28 mouse cellular contexts compared by ENCODE assay signal in genomic region chr3:10917056-10917455, GRCm38 (mm10).
DNase-seq lines count a peak whose midpoint lies in the region; ATAC-seq lines count a peak whose summit lies in the region.
"Had no signal": no experiment of that assay in that cellular context is flagged by ENCODE, and none has a peak within 500 bp of the region (broad histone marks: within the 10 kb centered on the region; RNA-seq: fewer than 3 reads in every experiment).

No protein-coding gene starts in this region.

- no peak overlapping the region for H3K4me2 ChIP-seq in embryonic facial prominence, embryonic 14.5 days (ENCODE audit: low read depth, low read length)
- H3K4me2 ChIP-seq: embryonic facial prominence, embryonic 12.5 days; forebrain, embryonic 12.5 days; forebrain, embryonic 15.5 days; heart, embryonic 13.5 days; hindbrain, embryonic 14.5 days had no signal

- no peaks in the 10 kb centered on the region for H3K27me3 ChIP-seq in embryonic facial prominence, embryonic 14.5 days (replicated peaks; ENCODE audit: control insufficient read depth, insufficient read depth, low read length)
- no peaks in the 10 kb centered on the region for H3K27me3 ChIP-seq in embryonic facial prominence, embryonic 10.5 days (replicated peaks; ENCODE audit: low read depth, poor library complexity, severe bottlenecking)
- H3K27me3 ChIP-seq: embryonic facial prominence, embryonic 12.5 days; forebrain, embryonic 12.5 days; forebrain, embryonic 15.5 days; heart, embryonic 13.5 days had no signal

- ATAC-seq in embryonic facial prominence, embryonic 14.5 days (ENCODE audit: low read depth) = peak; percentile 57; the same call in 1 of the 2 replicates
- ATAC-seq: activated CD4-positive, CD25-positive, alpha-beta regulatory T cell, adult 4 months; forebrain, embryonic 15.5 days; hindbrain, postnatal 0 days; inflammation-experienced regulatory T-cells, adult 6 months; intestine, embryonic 16.5 days had no signal

- no peaks in the 10 kb centered on the region for H3K9me3 ChIP-seq in embryonic facial prominence, embryonic 14.5 days (ENCODE audit: control insufficient read depth, low read length)
- no peaks in the 10 kb centered on the region for H3K9me3 ChIP-seq in embryonic facial prominence, embryonic 10.5 days
- H3K9me3 ChIP-seq: embryonic facial prominence, embryonic 12.5 days; forebrain, embryonic 12.5 days; forebrain, embryonic 15.5 days; heart, embryonic 10.5 days; heart, embryonic 13.5 days had no signal

- no peaks in the 10 kb centered on the region for H3K4me1 ChIP-seq in embryonic facial prominence, embryonic 14.5 days (ENCODE audit: control insufficient read depth, insufficient read depth, low read length)
- no peaks in the 10 kb centered on the region for H3K4me1 ChIP-seq in embryonic facial prominence, embryonic 10.5 days
- H3K4me1 ChIP-seq: embryonic facial prominence, embryonic 12.5 days; forebrain, embryonic 12.5 days; forebrain, embryonic 15.5 days; heart, embryonic 10.5 days; heart, embryonic 13.5 days had no signal

- no peak overlapping the region for H3K27ac ChIP-seq in embryonic facial prominence, embryonic 14.5 days (replicated peaks; ENCODE audit: low read depth, low read length)
- H3K27ac ChIP-seq in embryonic facial prominence, embryonic 10.5 days (replicated peaks) = no peak overlapping the region
- H3K27ac ChIP-seq: embryonic facial prominence, embryonic 12.5 days; forebrain, embryonic 12.5 days; forebrain, embryonic 15.5 days; heart, adult 2 months; heart, embryonic 10.5 days; heart, embryonic 13.5 days; hindbrain, embryonic 14.5 days; hindbrain, postnatal 0 days had no signal

- WGBS in embryonic facial prominence, embryonic 14.5 days = 83% methylated on average over 3 of the region's 3 CpGs
- 83% methylated on average over 3 of the region's 3 CpGs for WGBS in embryonic facial prominence, embryonic 10.5 days

- no peak for DNase-seq in embryonic facial prominence, embryonic 14.5 days (ENCODE audit: low spot score)
- no peak for DNase-seq in embryonic facial prominence, embryonic 10.5 days (ENCODE audit: low spot score)
- DNase-seq in Muller cell, postnatal 12 days (ENCODE audit: inconsistent ontology term) = peak; percentile 61
- peak; percentile 81 for DNase-seq in ZHBTc4 (ENCODE audit: low read depth, low spot score)
- no peak for DNase-seq in layer of hippocampus, postnatal 36 days
- no peak for DNase-seq in urinary bladder, adult 18-20 months (ENCODE audit: low spot score in 2 of 2)
- DNase-seq: adrenal gland, adult 8-10 months; adrenal gland, postnatal 25 days; cerebellum, adult 11-12 months; cerebellum, adult 8-10 months; cerebellum, postnatal 10 days; cerebellum, postnatal 36 days; gastrocnemius, postnatal 10 days; gastrocnemius, postnatal 36 days; heart, adult 2 months; heart, postnatal 14 days; heart, postnatal 4 days had no signal

- H3K4me3 ChIP-seq in embryonic facial prominence, embryonic 14.5 days (ENCODE audit: low read depth, low read length) = no peak overlapping the region
- no peak overlapping the region for H3K4me3 ChIP-seq in embryonic facial prominence, embryonic 10.5 days
- H3K4me3 ChIP-seq: embryonic facial prominence, embryonic 12.5 days; erythroblast, embryonic 14.5 days; forebrain, embryonic 12.5 days; forebrain, embryonic 15.5 days; heart, adult 2 months; heart, embryonic 10.5 days; heart, embryonic 13.5 days had no signal

- no peak overlapping the region for H3K9ac ChIP-seq in embryonic facial prominence, embryonic 14.5 days (ENCODE audit: low read depth, low read length)
- H3K9ac ChIP-seq: embryonic facial prominence, embryonic 12.5 days; forebrain, embryonic 12.5 days; forebrain, embryonic 15.5 days; heart, embryonic 13.5 days; hindbrain, embryonic 14.5 days had no signal

- H3K36me3 ChIP-seq in embryonic facial prominence, embryonic 14.5 days (ENCODE audit: control insufficient read depth, insufficient read depth, low read length) = no peaks in the 10 kb centered on the region
- no peaks in the 10 kb centered on the region for H3K36me3 ChIP-seq in embryonic facial prominence, embryonic 10.5 days (replicated peaks)
- H3K36me3 ChIP-seq: embryonic facial prominence, embryonic 12.5 days; forebrain, embryonic 12.5 days; forebrain, embryonic 15.5 days; heart, embryonic 10.5 days; heart, embryonic 13.5 days had no signal

Comparison
In these comparisons a context has a peak if more than half of its experiments do, and no peak if none do; other contexts are left out.
1. DNase-seq: peak in Muller cell, postnatal 12 days (single experiment) and ZHBTc4 (single experiment); none in embryonic facial prominence, embryonic 14.5 days (single experiment), embryonic facial prominence, embryonic 10.5 days (single experiment), layer of hippocampus, postnatal 36 days (0 of 2) and urinary bladder, adult 18-20 months (0 of 2).